Mouse (Mus musculus): Measurements from ENCODE around the gene Gm11444. TPM values are rescaled to one million over a fixed set of nuclear protein-coding genes. Genes with fewer than 3 reads are reported as not detected.

Gm11444 gene
- not detected for polyA plus RNA-seq (2017; shearing (Covaris generic))

GRCm38 (mm10) chr11:85850233-85850632 is at the start of gene Gm11444:
Gm11444 (minus strand) TSS chr11:85850333.

GRCm38 (mm10) chr11:85885665-85886428 is 35.7 kb upstream of the Gm11444 start, which contains the start of gene Tbx4:
Tbx4 (plus strand) TSS chr11:85886422.

GRCm38 (mm10) chr11:85832231-85832924 is 17.8 kb downstream of the Gm11444 start, which contains the start of gene Tbx2:
Tbx2 (plus strand) TSS chr11:85832551.

Other genes with a start within 250 kb of the Gm11444 start
- not detected for gene Tbx2, start 17.8 kb downstream of the Gm11444 start, polyA plus RNA-seq (2017; shearing (Covaris generic))
- not detected for gene Tbx4, start 36.1 kb upstream of the Gm11444 start, polyA plus RNA-seq (2017; shearing (Covaris generic))

Measured in inflammation-experienced regulatory T-cells, adult 16 weeks (primary cell).